Mouse (Mus musculus) kidney, postnatal 0 days (tissue): ENCODE measurements at regions not wholly inside any gene's neighbourhood (a gene's known extent, or its start where the extent isn't known, plus 50 kb on each side); places are given as distances from the start of the nearest gene placed in this dataset.
"Not testable (repeated sequence)": the region's sequence is repeated elsewhere in the genome, so short reads cannot be mapped to it uniquely, and the experiment has no call there.

Source experiments
- ATAC-seq: fragments of 200-750 bp; cut with Nextera tagmentation; replicated peaks from 2 replicates; pipeline ENCODE4 v1.8.0; 2017; ENCODE audit warnings: low read depth, moderate number of reproducible peaks, moderate TSS enrichment, moderate library complexity; ENCODE audit not compliant: low FRiP score
- DNase-seq: peaks from one replicate; pipeline ENCODE4 v3.0.0-alpha.2; 2016; ENCODE audit warnings: low spot score
- H3K27ac ChIP-seq: fragments of 300-500 bp; sonication (generic); 2 replicates; pipeline ENCODE4 v1.5.1; 2014; ENCODE audit warnings: mild to moderate bottlenecking
- H3K27me3 ChIP-seq: fragments of 300-500 bp; sonication (generic); 2 replicates; pipeline ENCODE4 v1.6.1; 2014; ENCODE audit warnings: low read length, mixed read lengths; ENCODE audit not compliant: insufficient read depth
- H3K36me3 ChIP-seq: fragments of 300-500 bp; sonication (generic); 2 replicates; pipeline ENCODE4 v1.6.1; 2014; ENCODE audit warnings: low read length, mixed read lengths; ENCODE audit not compliant: insufficient read depth
- H3K4me1 ChIP-seq: fragments of 300-500 bp; sonication (generic); replicated peaks from 2 replicates; pipeline ENCODE4 v1.6.1; 2014; ENCODE audit warnings: antibody characterized with exemption, low read length, mixed read lengths; ENCODE audit not compliant: insufficient read depth
- H3K4me2 ChIP-seq: fragments of 300-500 bp; sonication (generic); 2 replicates; pipeline ENCODE4 v1.6.1; 2014; ENCODE audit warnings: mild to moderate bottlenecking, low read length, moderate library complexity, mixed read lengths
- H3K4me3 ChIP-seq: fragments of 300-500 bp; sonication (generic); replicated peaks from 2 replicates; pipeline ENCODE4 v1.5.1; 2014; ENCODE audit warnings: low read depth, low read length
- H3K9ac ChIP-seq: fragments of 300-500 bp; sonication (generic); 2 replicates; pipeline ENCODE4 v1.6.1; 2014; ENCODE audit warnings: low read depth, low read length
- H3K9me3 ChIP-seq: fragments of 300-500 bp; sonication (generic); replicated peaks from 2 replicates; pipeline ENCODE4 v1.6.1; 2016; ENCODE audit warnings: low read length, inconsistent platforms, mixed read lengths
- CTCF ChIP-seq: IDR thresholded peaks from 2 replicates; pipeline ENCODE4 v1.5.1; 2016; ENCODE audit warnings: antibody characterized with exemption, low read depth, mild to moderate bottlenecking, moderate library complexity
- WGBS: fragments of 180-500 bp; shearing (Covaris S2); extraction: QIAGEN DNeasy Blood & Tissue Kit; methylation state at CpG from one replicate; pipeline ENCODE4 v1.1.7; 2014; 5-methylcytosine and 5-hydroxymethylcytosine counted together

- TF ChIP-seq CTCF = no peak
- WGBS = 50% methylated on average over 13 of the region's 13 CpGs
Observed at GRCm38 (mm10) chr9:85920745-85921614, 78.8 kb downstream of the Tpbg start.

GRCm38 (mm10) chr9:85925259-85925658 is 83.1 kb downstream of the Tpbg start:
- DNase-seq (peak; percentile 51), ATAC-seq (no peak)
- WGBS = 41% methylated on average over 1 of the region's 1 CpGs
- Histone ChIP-seq H3K4me1 (no peaks in the 10 kb centered on the region), H3K27me3 (no peaks in the 10 kb centered on the region), H3K4me3 (no peak overlapping the region), H3K36me3 (no peaks in the 10 kb centered on the region), H3K9me3 (no peaks in the 10 kb centered on the region), H3K9ac (no peak overlapping the region), H3K4me2 (no peak overlapping the region), H3K27ac (no peak overlapping the region)
- no peak for TF ChIP-seq CTCF

More at GRCm38 (mm10) chr9:85920745-85921614, 78.8 kb downstream of the Tpbg start:
- H3K9ac ChIP-seq = no peak overlapping the region
- H3K4me2 ChIP-seq = no peak overlapping the region
- DNase-seq (no peak), ATAC-seq (no peak)
- no peaks in the 10 kb centered on the region for H3K9me3 ChIP-seq
- no peak overlapping the region for H3K27ac ChIP-seq
- H3K4me1 ChIP-seq = no peaks in the 10 kb centered on the region
- H3K4me3 ChIP-seq = no peak overlapping the region
- no peaks in the 10 kb centered on the region for H3K27me3 ChIP-seq
- no peaks in the 10 kb centered on the region for H3K36me3 ChIP-seq

GRCm38 (mm10) chr9:85932209-85932608 is 90.0 kb downstream of the Tpbg start:
- Histone ChIP-seq H3K4me2 (no peak overlapping the region), H3K4me1 (no peaks in the 10 kb centered on the region), H3K36me3 (no peaks in the 10 kb centered on the region), H3K27ac (no peak overlapping the region), H3K4me3 (no peak overlapping the region), H3K9me3 (no peaks in the 10 kb centered on the region), H3K9ac (no peak overlapping the region), H3K27me3 (no peaks in the 10 kb centered on the region)
- no peak for ATAC-seq
- DNase-seq = no peak
- 66% methylated on average over 3 of the region's 3 CpGs for WGBS
- TF ChIP-seq CTCF = no peak

GRCm38 (mm10) chr9:85943066-85943684 is 101.0 kb downstream of the Tpbg start:
- H3K36me3 ChIP-seq, H3K4me1 ChIP-seq, H3K27ac ChIP-seq, H3K4me2 ChIP-seq, H3K27me3 ChIP-seq, ATAC-seq, H3K9me3 ChIP-seq, DNase-seq, H3K4me3 ChIP-seq, H3K9ac ChIP-seq: not testable (repeated sequence)
- WGBS = 92% methylated on average over 14 of the region's 14 CpGs

- H3K4me3 ChIP-seq = no peak overlapping the region
- no peak for TF ChIP-seq CTCF
- H3K4me1 ChIP-seq = no peaks in the 10 kb centered on the region
- no peak for DNase-seq
- no peak overlapping the region for H3K4me2 ChIP-seq
- no peak for ATAC-seq
- 67% methylated on average over 12 of the region's 12 CpGs for WGBS
- no peak overlapping the region for H3K27ac ChIP-seq
- no peaks in the 10 kb centered on the region for H3K36me3 ChIP-seq
- no peaks in the 10 kb centered on the region for H3K27me3 ChIP-seq
- no peak overlapping the region for H3K9ac ChIP-seq
- no peaks in the 10 kb centered on the region for H3K9me3 ChIP-seq
Observed at GRCm38 (mm10) chr9:85948495-85949137, 106.4 kb downstream of the Tpbg start.

- no peaks in the 10 kb centered on the region for H3K27me3 ChIP-seq
- no peak for DNase-seq
- no peak for ATAC-seq
- no peak overlapping the region for H3K27ac ChIP-seq
- no peak for TF ChIP-seq CTCF
- no peak overlapping the region for H3K4me2 ChIP-seq
- WGBS = 87% methylated on average over 2 of the region's 2 CpGs
- H3K9ac ChIP-seq = no peak overlapping the region
- no peaks in the 10 kb centered on the region for H3K9me3 ChIP-seq
- H3K36me3 ChIP-seq = no peaks in the 10 kb centered on the region
- no peak overlapping the region for H3K4me3 ChIP-seq
- no peaks in the 10 kb centered on the region for H3K4me1 ChIP-seq
Observed at GRCm38 (mm10) chr9:85951777-85952176, 109.6 kb downstream of the Tpbg start.
